Mouse (Mus musculus): Measurements from ENCODE around the gene Wdr74. TPM values are rescaled to one million over a fixed set of nuclear protein-coding genes. Genes with fewer than 3 reads are reported as not detected.
"Not testable (repeated sequence)": the region's sequence is repeated elsewhere in the genome, so short reads cannot be mapped to it uniquely, and the experiment has no call there.

Gene Wdr74
- polyA plus RNA-seq, 1 experiment from 2014 or later, result 86.3 TPM

- no peaks in the 10 kb centered on the region for H3K27me3 ChIP-seq
- no peaks in the 10 kb centered on the region for H3K9me3 ChIP-seq
- peaks cover 34% of the 10 kb centered on the region for H3K4me1 ChIP-seq
- H3K9ac ChIP-seq, result peak overlapping the region; percentile 85
- H3K4me2 ChIP-seq, result peak overlapping the region; percentile 71
- WGBS, result 50% methylated on average over 4 of the region's 4 CpGs
- H3K4me3 ChIP-seq, result peak overlapping the region; percentile 76
- peaks cover 51% of the 10 kb centered on the region for H3K36me3 ChIP-seq
- no peak for ATAC-seq (ENCODE audit: borderline replicate concordance, extremely low read depth, low FRiP score, low TSS enrichment)
- H3K27ac ChIP-seq, result peak overlapping the region; percentile 94
Observed at GRCm38 (mm10) chr19:8711506-8711905, 24.1 kb upstream of the Wdr74 start.

DNA sequence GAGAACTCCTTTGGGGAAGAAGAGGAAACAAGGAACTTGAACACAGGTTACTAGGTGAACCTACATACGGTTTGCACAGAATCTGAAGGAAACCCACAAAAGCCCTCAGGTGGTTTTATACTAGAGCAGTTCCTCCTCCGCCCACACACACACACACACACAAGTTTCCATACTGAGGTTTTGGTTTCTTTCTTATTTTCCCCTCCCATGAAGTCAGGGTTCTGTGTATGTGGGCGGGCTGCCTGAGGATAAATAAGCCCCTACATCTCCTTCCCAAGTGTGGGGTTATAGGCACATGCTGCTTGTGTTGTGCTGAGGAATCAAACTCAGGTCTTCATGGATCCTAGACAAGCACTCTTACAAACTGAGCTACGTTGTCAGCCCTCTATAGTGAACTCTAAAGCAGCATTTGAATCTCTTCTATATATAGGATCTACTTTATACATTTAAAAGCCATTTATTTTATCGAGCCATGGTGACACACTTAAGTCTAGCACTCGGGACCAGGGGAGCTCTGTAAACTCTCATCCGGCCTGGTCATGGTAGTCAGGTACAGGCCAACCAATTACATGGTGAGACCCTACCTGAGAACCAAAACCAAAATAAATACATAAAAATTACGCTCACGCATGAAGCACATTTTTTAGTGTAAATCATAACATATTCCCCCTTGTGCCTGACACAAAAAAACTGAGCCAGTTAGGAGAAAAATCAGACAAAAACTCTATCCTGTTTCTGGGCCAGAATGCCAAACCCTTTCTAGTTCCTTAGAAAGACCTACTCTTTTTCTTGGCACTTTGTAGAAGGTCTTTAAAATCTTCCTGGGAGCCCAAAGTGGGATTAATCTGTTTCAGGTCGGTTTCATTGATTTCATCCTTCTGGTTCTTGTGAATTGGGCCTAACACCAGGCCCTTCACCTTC, 23.4 kb upstream of the Wdr74 start:
- H3K4me3 ChIP-seq, result peak overlapping the region; percentile 76
- H3K36me3 ChIP-seq, result peaks cover 44% of the 10 kb centered on the region
- H3K9me3 ChIP-seq, result no peaks in the 10 kb centered on the region
- ATAC-seq (ENCODE audit: borderline replicate concordance, extremely low read depth, low FRiP score, low TSS enrichment), result no peak
- H3K4me1 ChIP-seq, result peaks cover 34% of the 10 kb centered on the region
- peak overlapping the region; percentile 85 for H3K9ac ChIP-seq
- peak overlapping the region; percentile 71 for H3K4me2 ChIP-seq
- H3K27ac ChIP-seq, result peak overlapping the region; percentile 94
- 33% methylated on average over 10 of the region's 10 CpGs for WGBS
- no peaks in the 10 kb centered on the region for H3K27me3 ChIP-seq

DNA sequence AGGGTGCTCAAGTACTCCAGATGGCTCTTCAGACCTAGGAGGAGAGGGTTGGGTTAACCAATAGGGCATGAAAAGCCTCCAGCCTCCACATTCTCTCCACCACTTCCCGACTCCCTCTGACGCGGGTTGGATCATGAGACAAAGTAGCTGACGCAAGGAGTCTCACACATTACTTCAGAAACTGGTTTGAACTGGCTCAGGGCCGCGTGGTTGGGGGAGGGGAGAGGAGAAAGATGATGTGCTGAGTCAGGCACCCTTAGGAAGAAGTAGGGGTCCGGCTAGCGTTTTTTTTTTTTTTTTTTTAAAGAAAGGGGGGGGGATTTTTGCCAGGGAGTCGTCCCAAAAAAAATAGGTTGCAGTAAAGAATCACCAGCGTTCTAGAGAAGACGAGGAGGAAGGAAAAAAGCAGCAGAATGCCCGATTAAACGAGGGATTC, 22.7 kb upstream of the Wdr74 start:
- peak overlapping the region; percentile 76 for H3K4me3 ChIP-seq
- H3K27me3 ChIP-seq, result no peaks in the 10 kb centered on the region
- ATAC-seq (ENCODE audit: borderline replicate concordance, extremely low read depth, low FRiP score, low TSS enrichment), result peak; percentile 71
- peak overlapping the region; percentile 85 for H3K9ac ChIP-seq
- no peaks in the 10 kb centered on the region for H3K9me3 ChIP-seq
- whole genome bisulfite sequencing, result 0% methylated on average over 12 of the region's 13 CpGs
- peak overlapping the region; percentile 94 for H3K27ac ChIP-seq
- peaks cover 34% of the 10 kb centered on the region for H3K4me1 ChIP-seq
- peaks cover 38% of the 10 kb centered on the region for H3K36me3 ChIP-seq
- peak overlapping the region; percentile 71 for H3K4me2 ChIP-seq

DNA sequence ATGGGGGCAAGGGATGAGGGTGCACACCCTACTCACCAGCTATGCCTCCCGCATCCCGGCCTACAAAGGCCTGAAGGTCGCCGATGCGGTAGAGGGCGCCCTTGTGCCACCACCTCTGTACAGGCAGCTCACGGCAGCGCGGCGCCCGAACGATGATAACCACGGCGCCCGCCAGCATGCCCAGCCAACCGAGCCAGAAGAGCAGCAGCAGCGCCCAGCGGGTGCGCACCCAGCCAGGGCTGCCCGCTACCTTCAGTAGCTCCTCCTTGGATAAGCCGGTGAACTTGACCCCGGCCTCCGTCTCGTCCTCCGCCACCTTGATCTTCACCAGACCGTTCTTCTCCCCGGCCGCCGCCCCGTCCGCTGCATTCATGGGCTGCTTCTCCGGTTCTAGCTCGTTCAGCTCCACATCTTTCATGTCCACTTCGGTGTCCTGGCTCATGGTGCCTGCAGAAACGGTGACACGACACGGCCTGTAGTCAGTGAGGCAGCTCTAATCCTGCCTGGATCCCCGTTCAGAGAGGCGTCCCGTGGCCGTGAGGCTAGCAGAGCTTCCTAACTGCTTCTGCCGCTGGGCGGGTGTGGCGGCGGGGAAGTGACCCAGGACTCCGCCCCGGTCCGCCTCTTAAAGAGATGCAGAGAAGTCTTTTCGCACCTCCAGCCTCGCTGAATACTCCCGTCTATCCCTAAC, 22.2 kb upstream of the Wdr74 start:
- Histone ChIP-seq H3K9me3 (no peaks in the 10 kb centered on the region), H3K4me2 (peak overlapping the region; percentile 71), H3K27me3 (no peaks in the 10 kb centered on the region), H3K27ac (peak overlapping the region; percentile 94), H3K9ac (peak overlapping the region; percentile 85), H3K4me3 (peak overlapping the region; percentile 76), H3K4me1 (peaks cover 34% of the 10 kb centered on the region), H3K36me3 (peaks cover 32% of the 10 kb centered on the region)
- WGBS, result under 1% methylated on average over 51 of the region's 51 CpGs
- peak; percentile 93 for ATAC-seq (ENCODE audit: borderline replicate concordance, extremely low read depth, low FRiP score, low TSS enrichment)

DNA sequence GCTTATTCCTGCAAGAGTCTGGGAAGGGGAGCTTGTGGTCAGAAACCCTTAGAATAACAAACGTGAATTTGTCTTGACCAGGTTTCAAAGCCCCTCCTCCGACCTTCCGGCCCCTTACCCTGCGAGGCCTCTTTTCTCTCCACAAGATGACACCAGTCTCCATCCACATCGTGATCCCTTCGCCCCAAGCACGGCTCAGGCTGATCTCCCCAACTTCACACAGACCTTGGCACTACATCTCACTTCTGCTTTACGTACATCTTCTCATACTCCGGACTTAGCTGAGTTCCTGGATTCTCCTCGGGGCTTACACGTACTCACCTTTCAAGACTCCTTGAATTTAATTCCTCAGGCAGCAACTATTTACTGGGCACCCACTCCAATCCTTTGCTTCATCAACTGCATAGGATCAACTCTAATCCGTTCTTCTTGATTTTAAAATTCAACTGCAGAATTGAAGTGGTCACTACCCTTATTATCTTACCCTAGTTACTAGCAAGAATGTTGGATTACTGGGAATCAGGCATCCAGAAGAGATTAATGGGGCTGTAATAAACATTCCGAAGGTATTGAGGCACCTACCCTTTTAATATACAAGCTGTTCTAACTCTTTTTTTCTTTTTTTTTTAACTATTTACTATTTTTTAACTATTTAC, 21.5 kb upstream of the Wdr74 start:
- H3K27ac ChIP-seq, result peak overlapping the region; percentile 94
- peaks cover 34% of the 10 kb centered on the region for H3K4me1 ChIP-seq
- H3K36me3 ChIP-seq, result peaks cover 25% of the 10 kb centered on the region
- 5% methylated on average over 13 of the region's 13 CpGs for WGBS
- H3K4me3 ChIP-seq, result peak overlapping the region; percentile 76
- H3K4me2 ChIP-seq, result peak overlapping the region; percentile 71
- H3K9me3 ChIP-seq, result no peaks in the 10 kb centered on the region
- no peaks in the 10 kb centered on the region for H3K27me3 ChIP-seq
- ATAC-seq (ENCODE audit: borderline replicate concordance, extremely low read depth, low FRiP score, low TSS enrichment), result peak; percentile 12; the same call in 1 of the 2 replicates
- peak overlapping the region; percentile 85 for H3K9ac ChIP-seq

GRCm38 (mm10) chr19:8714653-8715481, 20.8 kb upstream of the Wdr74 start:
- WGBS, result 68% methylated on average over 10 of the region's 10 CpGs
- Histone ChIP-seq H3K4me1 (peaks cover 33% of the 10 kb centered on the region), H3K36me3 (peaks cover 18% of the 10 kb centered on the region; the same call in 1 of the 2 replicates), H3K27me3 (no peaks in the 10 kb centered on the region), H3K4me2 (peak overlapping the region; percentile 71; the same call in 1 of the 2 replicates), H3K9me3 (no peaks in the 10 kb centered on the region), H3K27ac (no peak overlapping the region), H3K9ac (0 out of 2 replicates have a peak overlapping the region, but pooled peaks have one; percentile 3), H3K4me3 (no peak overlapping the region)
- no peak for ATAC-seq (ENCODE audit: borderline replicate concordance, extremely low read depth, low FRiP score, low TSS enrichment)

GRCm38 (mm10) chr19:8715868-8716766, 19.5 kb upstream of the Wdr74 start:
- Histone ChIP-seq H3K36me3 (peaks cover 5% of the 10 kb centered on the region; the same call in 1 of the 2 replicates), H3K27me3 (no peaks in the 10 kb centered on the region), H3K4me2 (no peak overlapping the region), H3K27ac (no peak overlapping the region), H3K4me1 (peaks cover 21% of the 10 kb centered on the region), H3K4me3 (no peak overlapping the region), H3K9ac (no peak overlapping the region), H3K9me3 (no peaks in the 10 kb centered on the region)
- ATAC-seq (ENCODE audit: borderline replicate concordance, extremely low read depth, low FRiP score, low TSS enrichment), result no peak
- WGBS, result 73% methylated on average over 10 of the region's 10 CpGs

DNA sequence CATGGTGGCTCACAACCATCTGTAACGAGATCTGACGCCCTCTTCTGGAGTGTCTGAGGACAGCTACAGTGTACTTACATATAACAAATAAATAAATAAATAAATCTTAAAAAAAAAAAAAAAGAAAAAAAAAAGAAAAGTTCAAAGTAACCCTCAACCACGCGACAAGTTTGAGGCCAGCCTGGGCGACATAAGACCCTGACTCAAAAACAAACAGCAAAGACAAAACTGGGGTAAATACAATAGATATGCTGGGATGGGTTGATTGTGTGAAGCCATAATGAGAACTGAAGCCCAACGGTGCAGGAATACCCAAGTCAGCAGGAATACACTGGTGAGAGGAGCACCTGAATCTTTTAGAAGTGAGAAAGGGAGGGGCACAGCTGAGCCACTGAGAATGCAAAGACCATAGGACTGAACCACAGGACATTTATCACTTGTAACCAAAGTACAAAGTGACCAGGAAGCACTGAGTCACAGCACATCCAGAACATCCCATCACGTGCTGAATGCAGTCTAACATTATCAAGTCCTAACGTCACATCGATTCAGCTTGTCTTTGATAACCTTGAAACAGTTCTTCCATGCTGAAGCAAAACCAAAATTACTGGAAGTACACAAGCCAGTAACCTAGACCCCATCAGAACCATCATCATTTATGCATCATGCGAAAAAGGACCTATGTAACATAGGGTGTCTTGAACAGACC, 18.7 kb upstream of the Wdr74 start:
- no peak overlapping the region for H3K4me2 ChIP-seq
- WGBS, result 69% methylated on average over 10 of the region's 10 CpGs
- peaks cover 17% of the 10 kb centered on the region for H3K4me1 ChIP-seq
- H3K27me3 ChIP-seq, result no peaks in the 10 kb centered on the region
- H3K9me3 ChIP-seq, result no peaks in the 10 kb centered on the region
- no peak for ATAC-seq (ENCODE audit: borderline replicate concordance, extremely low read depth, low FRiP score, low TSS enrichment)
- H3K27ac ChIP-seq, result no peak overlapping the region
- H3K4me3 ChIP-seq, result no peak overlapping the region
- no peaks in the 10 kb centered on the region for H3K36me3 ChIP-seq
- no peak overlapping the region for H3K9ac ChIP-seq

DNA sequence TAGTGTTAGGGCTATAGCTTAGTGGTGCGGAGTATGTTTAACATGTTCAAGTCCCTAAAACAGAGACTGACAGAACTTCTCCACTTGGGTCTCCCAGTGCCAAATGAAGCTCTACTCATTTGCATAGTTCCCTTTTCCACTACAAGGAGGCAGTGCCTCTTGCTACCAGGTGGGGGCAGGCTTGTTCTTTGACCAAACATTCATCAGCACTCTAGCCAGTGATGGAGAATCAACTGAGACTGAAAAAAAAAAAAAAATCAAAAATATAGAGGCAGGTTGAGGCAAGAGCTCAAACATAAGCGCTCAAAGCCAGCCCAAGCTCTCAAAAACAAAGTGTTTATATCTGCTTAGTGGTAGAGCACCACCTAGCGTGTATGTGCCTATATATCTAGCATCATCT, 17.3 kb upstream of the Wdr74 start:
- H3K9ac ChIP-seq, result no peak overlapping the region
- no peaks in the 10 kb centered on the region for H3K9me3 ChIP-seq
- no peaks in the 10 kb centered on the region for H3K27me3 ChIP-seq
- WGBS, result 67% methylated on average over 3 of the region's 3 CpGs
- no peak overlapping the region for H3K4me3 ChIP-seq
- H3K4me2 ChIP-seq, result no peak overlapping the region
- ATAC-seq (ENCODE audit: borderline replicate concordance, extremely low read depth, low FRiP score, low TSS enrichment), result no peak
- peaks cover 14% of the 10 kb centered on the region for H3K4me1 ChIP-seq
- no peak overlapping the region for H3K27ac ChIP-seq
- no peaks in the 10 kb centered on the region for H3K36me3 ChIP-seq

DNA sequence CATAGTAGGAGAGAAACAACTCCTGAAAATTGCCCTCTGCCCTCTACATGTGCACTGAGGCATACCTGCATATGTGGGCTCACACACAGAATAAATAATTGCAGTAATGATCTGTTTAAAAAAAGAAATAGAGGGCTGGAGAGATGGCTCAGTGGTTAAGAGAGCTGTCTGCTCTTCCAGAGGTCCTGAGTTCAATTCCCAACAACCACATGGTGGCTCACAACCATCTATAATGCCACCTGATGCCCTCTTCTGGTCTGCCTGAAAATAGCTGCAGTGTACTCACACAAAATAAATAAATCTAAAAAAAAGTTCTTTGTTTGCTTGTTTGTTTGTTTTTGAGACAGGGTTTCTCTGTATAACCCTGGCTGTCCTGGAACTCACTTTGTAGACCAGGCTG, 16.6 kb upstream of the Wdr74 start:
- not testable (repeated sequence) for ATAC-seq (ENCODE audit: borderline replicate concordance, extremely low read depth, low FRiP score, low TSS enrichment); H3K36me3 ChIP-seq; H3K9ac ChIP-seq; H3K4me3 ChIP-seq; H3K9me3 ChIP-seq; H3K27ac ChIP-seq; H3K27me3 ChIP-seq; H3K4me2 ChIP-seq
- peaks cover 13% of the 10 kb centered on the region for H3K4me1 ChIP-seq
